Mouse (Mus musculus): ENCODE measurements around the gene Tex47. TPM values are rescaled to one million over a fixed set of nuclear protein-coding genes. Genes with fewer than 3 reads are reported as not detected.

The Tex47 gene
- polyA plus RNA-seq (2012; rRNA removed): not detected in 2 replicates
- polyA plus RNA-seq (2014; fragmentation: Nextera tagmentation; extraction: Ambion mirVana): not detected in 2 replicates

DNA sequence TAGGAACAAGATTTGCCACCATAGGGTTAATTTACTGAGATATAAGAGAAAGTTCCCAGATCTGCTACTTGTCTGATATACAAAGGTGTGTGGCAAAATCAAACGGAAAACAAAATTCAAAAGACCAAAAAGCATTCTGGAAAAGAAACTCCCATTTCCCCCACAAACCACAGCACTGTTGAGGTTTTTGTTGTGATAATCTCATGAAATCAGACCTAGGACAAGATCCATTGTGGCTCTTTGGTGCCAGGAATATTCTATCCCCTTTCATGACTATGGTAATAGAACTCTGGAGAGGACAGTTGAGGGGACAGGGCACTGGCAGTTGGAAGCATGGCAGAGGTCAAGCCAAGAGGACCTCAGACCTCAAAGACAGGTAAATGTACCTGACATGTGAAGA lies at the start of gene Tex47:
Gene Tex47, plus strand, starts transcription at position 301 of the 400 bp plus-strand sequence.
- DNase-seq (ENCODE audit: low read depth in 3 of 3, low spot score in 3 of 3): no peak
- 42% methylated on average over 1 of the region's 1 CpGs for WGBS (ENCODE audit: insufficient replicate concordance)
- H3K4me1 ChIP-seq (replicated peaks; ENCODE audit: control insufficient read depth in 2 of 2, insufficient read depth in 2 of 2, low read length in 1 of 2): no peaks in the 10 kb centered on the region
- TF ChIP-seq EP300 (IDR thresholded peaks at IDR 0.05; ENCODE audit: low read depth): no peak
- no peak for TF ChIP-seq CTCF (IDR thresholded peaks at IDR 0.05; ENCODE audit: low read depth)
- no peak within 1 kb of the TSS for H3K4me3 ChIP-seq (ENCODE audit: insufficient read depth in 1 of 2, low read depth in 2 of 2, low read length in 2 of 2)
- ATAC-seq (ENCODE audit: insufficient read depth): no peak
- H3K27ac ChIP-seq: no peak within 1 kb of the TSS
- no peak within 1 kb of the TSS for H3K4me2 ChIP-seq (ENCODE audit: low read depth)
- no peaks in the 10 kb centered on the region for H3K36me3 ChIP-seq (replicated peaks; ENCODE audit: control insufficient read depth, insufficient read depth, low read depth)
- H3K9ac ChIP-seq (replicated peaks): no peak within 1 kb of the TSS
- no peaks in the 10 kb centered on the region for H3K9me3 ChIP-seq (ENCODE audit: control insufficient read depth, low read length)
- H3K27me3 ChIP-seq (ENCODE audit: control insufficient read depth, insufficient read depth, low read length): no peaks in the 10 kb centered on the region

DNA sequence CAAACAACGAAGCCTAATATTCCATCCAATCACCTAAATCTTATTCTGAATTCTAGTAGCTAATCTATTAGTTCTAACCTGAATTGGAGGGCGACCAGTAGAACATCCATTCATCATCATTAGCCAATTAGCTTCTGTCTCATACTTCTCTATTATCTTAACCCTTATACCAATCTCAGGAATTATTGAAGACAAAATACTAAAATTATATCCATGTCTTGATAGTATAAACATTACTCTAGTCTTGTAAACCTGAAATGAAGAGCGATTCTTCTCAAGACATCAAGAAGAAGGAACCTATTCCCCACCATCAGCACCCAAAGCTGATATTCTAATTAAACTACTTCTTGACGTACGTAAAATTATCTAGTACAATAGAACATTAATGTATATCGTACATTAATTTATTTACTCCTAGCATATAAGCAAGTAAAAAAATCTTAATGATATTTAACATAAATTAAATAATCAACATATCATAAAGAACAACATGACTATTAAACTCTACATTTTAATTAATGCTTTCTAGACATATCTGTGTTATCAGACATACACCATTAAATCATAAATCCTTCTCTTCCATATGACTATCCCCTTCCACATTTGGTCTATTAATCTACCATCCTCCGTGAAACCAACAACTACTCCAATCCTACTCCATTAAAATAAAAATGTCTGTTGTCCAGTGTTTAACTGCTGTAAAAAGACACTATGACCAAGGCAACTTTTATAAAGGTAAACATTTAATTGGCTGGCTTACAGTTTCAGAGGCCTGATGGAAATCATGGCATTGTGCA lies 27.1 kb upstream of the Tex47 start:
- Histone ChIP-seq H3K4me3 (ENCODE audit: insufficient read depth in 1 of 2, low read depth in 2 of 2, low read length in 2 of 2) (no peak overlapping the region), H3K27me3 (ENCODE audit: control insufficient read depth, insufficient read depth, low read length) (no peaks in the 10 kb centered on the region), H3K36me3 (replicated peaks; ENCODE audit: control insufficient read depth, insufficient read depth, low read depth) (no peaks in the 10 kb centered on the region), H3K9ac (replicated peaks) (no peak overlapping the region), H3K4me1 (replicated peaks; ENCODE audit: control insufficient read depth in 2 of 2, insufficient read depth in 2 of 2, low read length in 1 of 2) (no peaks in the 10 kb centered on the region), H3K4me2 (ENCODE audit: low read depth) (no peak overlapping the region), H3K27ac (no peak overlapping the region), H3K9me3 (ENCODE audit: control insufficient read depth, low read length) (no peaks in the 10 kb centered on the region)
- ATAC-seq (ENCODE audit: insufficient read depth): no peak
- 58% methylated on average over 7 of the region's 7 CpGs for WGBS (ENCODE audit: insufficient replicate concordance)
- no peak for TF ChIP-seq CTCF (IDR thresholded peaks at IDR 0.05; ENCODE audit: low read depth)
- no peak for TF ChIP-seq EP300 (IDR thresholded peaks at IDR 0.05; ENCODE audit: low read depth)
- no peak for DNase-seq (ENCODE audit: low read depth in 3 of 3, low spot score in 3 of 3)

DNA sequence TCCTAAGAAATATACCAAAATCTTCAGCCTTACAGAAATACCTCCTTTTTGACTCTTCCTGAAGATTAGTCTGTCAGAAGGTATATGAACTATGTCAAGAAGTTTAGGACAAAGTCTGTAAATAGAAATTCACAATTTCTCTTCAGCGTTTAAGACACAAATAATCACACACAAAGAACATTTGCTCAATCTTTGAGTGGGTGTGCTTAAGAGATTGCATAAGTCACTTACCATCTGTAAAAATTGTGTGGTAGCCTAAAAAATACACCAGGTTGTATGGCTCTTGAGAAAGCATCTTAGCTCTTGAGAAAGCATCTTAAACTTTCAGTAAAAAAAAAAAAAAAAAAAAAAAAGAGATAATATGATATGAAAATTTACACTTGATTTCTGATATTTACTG lies 19.6 kb upstream of the Tex47 start:
- DNase-seq (ENCODE audit: low read depth in 3 of 3, low spot score in 3 of 3) (no peak), ATAC-seq (ENCODE audit: insufficient read depth) (no peak)
- Histone ChIP-seq H3K4me2 (ENCODE audit: low read depth) (no peak overlapping the region), H3K36me3 (replicated peaks; ENCODE audit: control insufficient read depth, insufficient read depth, low read depth) (no peaks in the 10 kb centered on the region), H3K27me3 (ENCODE audit: control insufficient read depth, insufficient read depth, low read length) (no peaks in the 10 kb centered on the region), H3K9ac (replicated peaks) (no peak overlapping the region), H3K4me1 (replicated peaks; ENCODE audit: control insufficient read depth in 2 of 2, insufficient read depth in 2 of 2, low read length in 1 of 2) (no peaks in the 10 kb centered on the region), H3K9me3 (ENCODE audit: control insufficient read depth, low read length) (no peaks in the 10 kb centered on the region), H3K27ac (no peak overlapping the region), H3K4me3 (ENCODE audit: insufficient read depth in 1 of 2, low read depth in 2 of 2, low read length in 2 of 2) (no peak overlapping the region)
- 66% methylated on average over 1 of the region's 1 CpGs for WGBS (ENCODE audit: insufficient replicate concordance)
- TF ChIP-seq CTCF (IDR thresholded peaks at IDR 0.05; ENCODE audit: low read depth): no peak
- TF ChIP-seq EP300 (IDR thresholded peaks at IDR 0.05; ENCODE audit: low read depth): no peak

DNA sequence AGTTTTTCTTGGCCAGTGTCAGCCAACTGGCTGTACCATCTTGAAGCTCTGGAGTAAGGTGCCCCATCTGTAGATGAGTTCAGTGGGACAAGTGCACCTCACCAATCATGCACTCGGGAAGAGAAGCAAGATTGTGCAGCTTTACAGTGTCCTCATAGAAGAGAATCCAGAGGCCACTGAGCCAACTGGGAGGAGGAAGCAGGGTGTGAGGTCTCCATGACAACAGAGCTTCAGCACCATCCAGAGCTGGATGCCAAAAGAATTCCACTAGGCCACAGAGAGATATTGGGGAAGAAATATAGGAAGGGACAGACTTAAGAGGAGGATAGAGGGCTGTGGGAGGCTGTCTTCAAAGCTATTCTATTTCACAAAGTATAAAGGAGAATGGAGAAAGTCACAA lies 950 bp upstream of the Tex47 start:
- H3K9ac ChIP-seq (replicated peaks): no peak overlapping the region
- no peak overlapping the region for H3K4me3 ChIP-seq (ENCODE audit: insufficient read depth in 1 of 2, low read depth in 2 of 2, low read length in 2 of 2)
- no peak overlapping the region for H3K4me2 ChIP-seq (ENCODE audit: low read depth)
- 33% methylated on average over 1 of the region's 1 CpGs for WGBS (ENCODE audit: insufficient replicate concordance)
- DNase-seq (ENCODE audit: low read depth in 3 of 3, low spot score in 3 of 3) (no peak), ATAC-seq (ENCODE audit: insufficient read depth) (no peak)
- no peak overlapping the region for H3K27ac ChIP-seq
- no peaks in the 10 kb centered on the region for H3K4me1 ChIP-seq (replicated peaks; ENCODE audit: control insufficient read depth in 2 of 2, insufficient read depth in 2 of 2, low read length in 1 of 2)
- no peaks in the 10 kb centered on the region for H3K36me3 ChIP-seq (replicated peaks; ENCODE audit: control insufficient read depth, insufficient read depth, low read depth)
- TF ChIP-seq EP300 (IDR thresholded peaks at IDR 0.05; ENCODE audit: low read depth): no peak
- no peak for TF ChIP-seq CTCF (IDR thresholded peaks at IDR 0.05; ENCODE audit: low read depth)
- H3K27me3 ChIP-seq (ENCODE audit: control insufficient read depth, insufficient read depth, low read length): no peaks in the 10 kb centered on the region
- H3K9me3 ChIP-seq (ENCODE audit: control insufficient read depth, low read length): no peaks in the 10 kb centered on the region

DNA sequence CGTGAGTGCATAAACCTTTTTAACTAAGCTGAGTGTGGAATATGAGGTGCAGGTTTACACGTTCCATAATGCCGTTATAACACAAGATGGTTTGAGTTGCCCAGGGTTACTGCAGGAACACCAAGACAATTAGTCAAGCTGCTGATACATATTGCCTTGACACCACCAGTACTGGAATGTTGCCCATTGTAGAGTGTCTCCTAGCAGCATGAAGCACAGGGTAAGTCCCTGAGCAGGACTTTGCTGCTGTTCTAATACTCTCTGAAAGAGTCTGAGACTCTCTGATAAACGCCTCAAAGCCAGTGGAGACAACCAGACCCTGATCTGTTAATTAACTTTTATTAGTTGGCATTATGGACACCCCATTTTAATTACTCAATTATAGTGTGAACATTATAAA lies 21.7 kb downstream of the Tex47 start:
- no peak for TF ChIP-seq EP300 (IDR thresholded peaks at IDR 0.05; ENCODE audit: low read depth)
- DNase-seq (ENCODE audit: low read depth in 3 of 3, low spot score in 3 of 3) (no peak), ATAC-seq (ENCODE audit: insufficient read depth) (no peak)
- no peak overlapping the region for H3K4me2 ChIP-seq (ENCODE audit: low read depth)
- H3K27ac ChIP-seq: no peak overlapping the region
- H3K9ac ChIP-seq (replicated peaks): no peak overlapping the region
- H3K4me3 ChIP-seq (ENCODE audit: insufficient read depth in 1 of 2, low read depth in 2 of 2, low read length in 2 of 2): no peak overlapping the region
- no peaks in the 10 kb centered on the region for H3K36me3 ChIP-seq (replicated peaks; ENCODE audit: control insufficient read depth, insufficient read depth, low read depth)
- no peaks in the 10 kb centered on the region for H3K9me3 ChIP-seq (ENCODE audit: control insufficient read depth, low read length)
- 62% methylated on average over 4 of the region's 4 CpGs for WGBS (ENCODE audit: insufficient replicate concordance)
- no peaks in the 10 kb centered on the region for H3K27me3 ChIP-seq (ENCODE audit: control insufficient read depth, insufficient read depth, low read length)
- no peaks in the 10 kb centered on the region for H3K4me1 ChIP-seq (replicated peaks; ENCODE audit: control insufficient read depth in 2 of 2, insufficient read depth in 2 of 2, low read length in 1 of 2)

All from liver, embryonic 14.5 days (tissue).